Mouse (Mus musculus) adrenal gland, adult (tissue): ENCODE measurements around the gene Gpr156.

Experiments
- DNase-seq, 2 experiments: peaks; one replicate each; pipeline ENCODE4 v3.0.0; 2022 to 2023; ENCODE audit warnings: low spot score in 1 of 2; ENCODE audit not compliant: inconsistent age in 2 of 2

Gpr156 gene

DNA sequence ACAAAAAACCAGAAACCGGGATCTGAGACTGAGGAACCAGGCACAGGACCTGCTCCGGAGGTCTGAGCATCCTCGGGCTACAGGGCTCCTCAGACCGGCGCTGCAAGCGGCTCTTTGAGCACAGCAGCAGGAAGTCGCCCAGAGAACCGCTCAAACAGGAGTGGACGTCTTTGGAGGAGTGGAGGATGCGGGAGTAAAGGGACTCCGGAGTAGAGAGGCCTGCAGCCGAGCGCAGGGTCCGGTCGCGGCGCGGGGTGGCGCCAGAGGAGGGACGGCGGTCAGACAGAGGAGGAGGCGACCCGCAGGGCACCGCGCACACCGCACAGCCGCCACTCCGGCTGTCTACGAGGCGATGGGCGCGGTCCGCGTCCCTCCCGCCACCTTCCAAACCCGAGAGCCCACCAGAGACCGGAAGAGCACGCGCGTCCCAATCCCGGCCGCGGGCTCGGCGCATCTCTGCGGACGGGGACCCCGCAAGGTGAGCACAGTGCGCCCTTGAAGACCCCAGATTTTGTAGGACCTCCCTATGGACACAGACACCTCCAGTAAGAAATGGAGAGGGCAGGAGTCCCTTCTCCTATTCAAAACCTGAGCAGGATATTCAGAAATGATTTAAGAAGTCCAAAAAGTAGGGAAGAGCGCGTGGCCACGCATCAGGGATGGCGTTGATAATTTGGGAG, at the start of gene Gpr156:
Gene Gpr156 (plus strand): TSS at position 359 of the 680 bp plus-strand sequence.
- DNase-seq: peak; percentile 53 to 75

DNA sequence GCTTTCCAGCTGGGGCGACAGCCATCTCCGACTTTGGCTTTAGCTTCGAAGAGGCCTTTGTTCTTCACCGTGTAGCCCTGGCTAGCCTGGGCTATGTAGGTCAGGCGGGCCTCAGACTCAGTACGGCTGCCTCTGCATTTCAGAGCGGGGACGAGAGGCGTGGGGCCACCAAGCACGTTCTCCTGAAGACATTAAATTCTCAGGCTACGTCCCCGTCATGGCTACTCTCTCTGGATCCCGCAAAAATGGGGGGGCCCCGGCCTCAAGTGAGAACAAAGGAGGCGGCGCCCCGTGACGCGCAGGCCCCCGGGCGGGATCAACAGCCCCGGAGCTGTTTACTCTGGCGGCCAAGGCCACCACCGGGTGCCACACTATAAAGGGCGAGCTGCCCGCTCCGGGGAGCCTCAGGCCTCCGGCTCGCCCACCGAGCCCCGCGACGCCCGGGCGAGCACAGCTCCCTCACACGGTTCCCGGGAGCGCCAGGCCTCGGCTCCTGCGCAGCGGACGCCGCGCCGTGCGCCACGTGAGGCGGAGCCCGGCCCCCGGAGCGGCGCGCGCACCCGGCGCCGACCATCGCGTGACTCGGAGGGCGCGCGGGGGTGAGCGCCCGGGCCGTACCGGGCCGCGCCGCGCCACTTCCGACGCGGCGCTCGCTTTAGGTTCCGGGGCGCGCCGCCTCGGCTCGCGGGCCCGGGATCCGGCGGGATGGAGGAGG, 48.3 kb upstream of the Gpr156 start, which contains the start of gene Lrrc58:
Gene Lrrc58 (plus strand): TSS at position 599 of the 715 bp plus-strand sequence.
- DNase-seq: peak; percentile 91 to 97

GRCm38 (mm10) chr16:37868506-37869469, 47.5 kb upstream of the Gpr156 start:
- DNase-seq: peak; percentile 54 to 83

GRCm38 (mm10) chr16:37869470-37870231, 46.6 kb upstream of the Gpr156 start:
- DNase-seq: peak in 1 of 2 experiments; percentile 80

GRCm38 (mm10) chr16:37871112-37871715, 45.1 kb upstream of the Gpr156 start:
- peak; percentile 89 to 93 for DNase-seq

- DNase-seq: peak in 1 of 2 experiments; percentile 78
Measured at GRCm38 (mm10) chr16:37874501-37875235, 41.6 kb upstream of the Gpr156 start.

DNA sequence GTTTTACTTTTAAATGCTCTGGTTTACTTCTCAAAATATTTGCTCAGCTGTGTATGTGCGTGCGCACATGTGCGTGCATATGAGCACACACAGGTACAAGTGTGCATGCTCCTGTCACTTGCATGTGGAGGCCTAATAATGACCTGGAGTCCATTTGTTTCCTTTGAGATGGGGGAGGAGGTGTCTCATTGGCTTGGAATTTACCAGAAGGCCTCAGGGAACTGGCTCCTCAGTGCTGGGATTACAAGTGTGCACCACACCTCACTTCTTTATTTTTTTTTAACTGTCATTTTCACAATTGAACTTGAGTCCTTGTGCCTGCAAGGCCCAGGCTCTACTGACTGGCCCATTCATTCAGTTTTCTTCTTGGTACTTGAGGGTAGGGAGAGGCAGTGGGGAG, 38.9 kb upstream of the Gpr156 start:
- no peak for DNase-seq

GRCm38 (mm10) chr16:37878951-37879505, 37.3 kb upstream of the Gpr156 start:
- no peak for DNase-seq

DNA sequence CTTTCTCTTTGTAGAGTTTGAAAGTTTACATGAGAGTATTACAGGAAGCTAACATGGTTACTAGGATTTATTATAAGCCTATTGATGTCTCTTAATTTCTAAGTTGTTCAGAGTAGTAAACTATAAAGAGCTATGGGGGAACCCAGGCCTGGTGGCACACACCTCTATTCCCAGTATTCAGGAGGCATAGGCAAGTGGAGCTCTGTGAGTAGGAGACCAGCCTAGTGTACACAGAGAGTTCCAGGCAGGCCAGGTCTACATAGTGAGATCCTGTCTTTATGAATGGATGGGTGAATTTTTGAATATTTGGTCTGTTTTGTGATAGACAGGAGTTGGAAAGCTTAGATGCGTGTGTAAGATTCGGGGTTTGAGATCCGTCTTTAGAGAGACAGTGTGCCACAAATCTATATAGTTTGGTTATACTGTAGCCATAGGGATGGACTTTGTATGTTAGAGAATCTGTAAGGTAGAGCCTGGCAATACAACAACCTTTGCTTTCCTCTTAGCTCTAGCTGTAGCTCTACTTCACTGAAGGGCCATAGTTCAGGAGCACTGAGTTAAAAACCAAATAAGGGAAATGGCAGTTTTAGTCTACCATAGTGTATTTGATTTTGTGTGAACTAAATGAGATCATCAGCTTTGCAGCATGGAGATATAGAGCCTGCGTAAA, 36.4 kb upstream of the Gpr156 start:
- DNase-seq: no peak

DNA sequence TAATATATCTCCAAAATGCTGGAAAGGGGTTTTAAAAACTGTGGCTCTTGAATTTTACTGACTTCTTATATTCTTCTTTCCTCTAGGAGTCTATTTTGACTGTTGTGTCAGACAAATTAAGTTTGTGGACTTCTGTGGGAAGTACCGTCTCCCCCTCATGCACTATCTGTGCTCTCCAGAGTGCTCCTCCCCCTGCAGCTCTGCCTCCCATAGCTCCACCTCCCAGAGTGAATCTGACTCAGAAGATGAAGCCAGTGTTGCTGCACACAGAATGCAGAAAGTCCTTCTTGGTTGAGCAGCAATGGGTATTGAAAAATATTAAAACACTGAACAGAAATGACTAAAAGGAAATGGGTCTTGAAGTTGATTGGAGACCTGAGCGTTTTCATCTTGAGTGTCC, 35.1 kb upstream of the Gpr156 start:
- peak; percentile 66 to 82 for DNase-seq

GRCm38 (mm10) chr16:37888986-37889385, 27.3 kb upstream of the Gpr156 start:
- no peak for DNase-seq

DNA sequence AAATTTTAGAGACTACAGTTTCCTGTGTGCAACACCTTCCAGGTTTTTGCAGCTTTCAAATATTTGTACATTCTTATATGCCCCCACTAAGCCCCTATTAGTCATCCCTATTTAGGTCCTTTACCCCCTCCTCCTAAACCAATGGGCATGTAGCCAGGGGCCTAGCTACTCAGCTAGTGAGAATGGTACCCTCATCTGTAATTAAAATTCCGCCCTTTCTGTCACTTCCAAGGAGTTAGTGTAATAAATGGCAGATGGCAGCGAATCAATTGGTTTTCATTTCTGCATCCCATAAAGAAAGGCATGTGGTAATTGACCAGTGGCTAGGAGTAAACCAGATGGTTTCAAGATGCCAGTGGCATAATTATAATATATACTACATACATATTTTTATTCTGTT, 23.6 kb upstream of the Gpr156 start:
- no peak for DNase-seq

DNA sequence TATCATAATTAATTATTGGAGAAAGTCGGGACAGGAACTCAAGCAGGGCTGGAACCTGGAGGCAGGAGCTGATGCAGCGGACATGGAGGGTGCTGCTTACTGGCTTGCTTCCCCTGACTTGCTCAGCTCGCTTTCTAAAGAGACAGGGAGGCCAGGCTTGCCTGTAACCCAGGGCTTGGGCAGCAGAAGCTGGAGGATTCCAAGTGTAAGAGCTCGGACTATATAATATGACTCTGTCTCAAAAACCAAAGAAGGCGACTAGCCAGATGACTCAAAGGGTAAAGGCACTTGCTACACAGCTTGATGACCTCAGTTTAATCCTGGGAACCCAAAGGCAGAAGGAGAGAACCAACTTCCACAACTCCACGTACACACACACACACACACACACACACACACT, 22.9 kb upstream of the Gpr156 start:
- DNase-seq: peak in 1 of 2 experiments; percentile 59

DNA sequence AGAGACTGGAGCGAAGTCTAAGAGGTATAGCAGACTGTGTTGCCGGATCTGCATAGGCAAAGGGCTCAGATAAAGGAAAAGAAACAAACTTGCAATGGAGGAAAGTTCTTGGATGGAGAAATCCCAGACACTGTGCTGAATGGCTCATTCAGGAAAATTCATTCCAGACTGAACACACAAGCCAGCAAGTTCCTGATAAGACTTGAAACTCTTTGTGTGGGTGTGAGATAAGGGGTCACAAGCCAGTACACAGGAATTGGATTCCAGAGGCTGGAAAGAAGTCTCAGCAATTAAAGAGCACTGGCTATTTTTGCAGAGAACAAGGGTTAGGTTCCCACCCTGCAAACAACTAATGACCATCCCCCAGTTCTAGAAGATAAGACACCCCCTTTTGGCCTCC, 22.4 kb upstream of the Gpr156 start:
- no peak for DNase-seq

DNA sequence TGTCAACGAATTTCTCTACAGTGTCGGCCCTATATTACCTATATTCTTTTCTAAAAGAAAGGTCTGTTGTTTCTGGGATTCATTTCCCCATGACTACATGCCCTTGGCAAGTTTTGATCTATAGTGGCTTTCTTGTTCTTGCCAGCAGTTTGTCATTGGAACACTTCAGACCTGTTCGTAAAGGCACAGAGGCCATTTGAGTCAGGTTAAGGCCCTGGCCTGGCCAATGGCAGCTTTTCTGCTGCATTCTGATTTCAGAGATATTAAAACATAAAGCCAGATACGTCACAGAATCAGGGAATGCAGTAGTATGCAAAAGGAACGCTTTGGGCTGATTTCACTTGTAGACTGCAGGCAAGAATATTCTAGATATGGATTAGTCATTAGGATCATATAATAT, 17.5 kb upstream of the Gpr156 start:
- peak in 1 of 2 experiments; percentile 70 for DNase-seq

DNA sequence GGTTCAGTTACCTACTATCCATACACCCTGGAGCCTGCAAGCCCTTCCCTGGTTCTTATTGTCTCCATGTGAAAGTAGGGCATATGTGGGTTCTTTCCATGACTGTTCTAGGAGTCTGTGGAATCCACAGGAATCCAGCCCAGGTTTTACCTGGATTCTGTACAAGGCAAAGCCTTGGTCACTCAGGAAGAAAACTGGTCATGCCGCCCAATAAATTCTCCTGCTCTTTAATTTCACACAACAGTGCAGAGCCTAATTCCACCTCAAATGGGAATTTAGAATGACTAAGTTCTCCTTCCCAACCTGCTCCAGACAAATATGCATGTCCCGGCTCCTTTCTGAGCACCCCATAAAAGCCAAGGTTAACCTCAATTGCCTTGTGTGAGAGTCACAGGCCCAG, 16.9 kb upstream of the Gpr156 start:
- DNase-seq: peak in 1 of 2 experiments; percentile 72

GRCm38 (mm10) chr16:37901318-37901717, 15.0 kb upstream of the Gpr156 start:
- peak; percentile 17 to 55 for DNase-seq

- no peak for DNase-seq
Measured at GRCm38 (mm10) chr16:37906456-37906855, 9.8 kb upstream of the Gpr156 start.

DNA sequence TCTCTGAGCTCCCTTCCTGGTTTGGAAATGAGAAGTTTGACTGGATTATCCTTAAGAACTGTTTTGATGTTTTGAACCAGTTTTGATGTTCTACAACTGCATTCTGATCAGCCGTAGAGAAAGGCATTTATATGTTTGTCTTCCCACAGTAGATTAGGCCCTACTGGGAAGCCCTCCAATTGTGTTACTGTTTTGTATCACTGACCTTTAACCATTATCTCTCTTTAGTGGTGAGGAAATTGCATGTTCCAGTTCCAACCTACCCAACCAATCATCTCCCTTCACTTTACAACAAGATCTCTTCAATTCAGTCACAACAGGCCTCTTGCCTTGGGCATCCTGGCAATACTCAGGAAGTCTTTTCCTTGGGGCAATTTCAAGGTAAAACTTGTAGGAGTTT, 5.2 kb upstream of the Gpr156 start:
- no peak for DNase-seq
